Mouse (Mus musculus): ENCODE measurements around the gene Als2. TPM values are rescaled to one million over a fixed set of nuclear protein-coding genes. Genes with fewer than 3 reads are reported as not detected.

Gene Als2
- total RNA-seq (2014; rRNA removed; ENCODE audit: low replicate concordance), result 9.7 and 20.2 TPM in 2 replicates
- 2.7 and 2.9 TPM in 2 replicates for polyA plus RNA-seq (2015; fragmentation: Nextera tagmentation; extraction: Ambion mirVana)

GRCm38 (mm10) chr1:59236856-59237441 lies at the start of gene Als2:
Als2 (minus strand) TSS chr1:59237231.
- ATAC-seq (ENCODE audit: insufficient read depth, low read depth), result peak; percentile 95
- Histone ChIP-seq H3K9ac (replicated peaks; ENCODE audit: low read depth, low read length) (peak within 1 kb of the TSS; percentile 81), H3K4me1 (ENCODE audit: control insufficient read depth, insufficient read depth) (peaks cover 5% of the 10 kb centered on the region; the same call in 1 of the 2 replicates), H3K27ac (ENCODE audit: low read depth) (peak within 1 kb of the TSS; percentile 52), H3K9me3 (replicated peaks; ENCODE audit: control insufficient read depth, low read length) (no peaks in the 10 kb centered on the region), H3K4me2 (ENCODE audit: low read depth, low read length) (peak within 1 kb of the TSS; percentile 90), H3K36me3 (replicated peaks; ENCODE audit: control insufficient read depth, insufficient read depth, low read length) (no peaks in the 10 kb centered on the region), H3K27me3 (ENCODE audit: control insufficient read depth, insufficient read depth, low read length) (no peaks in the 10 kb centered on the region), H3K4me3 (ENCODE audit: low read depth, low read length) (peak within 1 kb of the TSS; percentile 93)
- TF ChIP-seq EP300 (IDR thresholded peaks at IDR 0.05; ENCODE audit: low read depth), result no peak
- TF ChIP-seq CTCF (IDR thresholded peaks at IDR 0.05; ENCODE audit: low read depth), result no peak
- 1% methylated on average over 54 of the region's 58 CpGs for WGBS
- peak; percentile 94 for DNase-seq (ENCODE audit: low spot score)

GRCm38 (mm10) chr1:59286316-59286850 lies 49.4 kb upstream of the Als2 start:
- Histone ChIP-seq H3K9ac (replicated peaks; ENCODE audit: low read depth, low read length) (no peak overlapping the region), H3K4me2 (ENCODE audit: low read depth, low read length) (no peak overlapping the region), H3K9me3 (replicated peaks; ENCODE audit: control insufficient read depth, low read length) (no peaks in the 10 kb centered on the region), H3K4me3 (ENCODE audit: low read depth, low read length) (no peak overlapping the region), H3K4me1 (ENCODE audit: control insufficient read depth, insufficient read depth) (no peaks in the 10 kb centered on the region), H3K27me3 (ENCODE audit: control insufficient read depth, insufficient read depth, low read length) (no peaks in the 10 kb centered on the region), H3K36me3 (replicated peaks; ENCODE audit: control insufficient read depth, insufficient read depth, low read length) (no peaks in the 10 kb centered on the region), H3K27ac (ENCODE audit: low read depth) (no peak overlapping the region)
- ATAC-seq (ENCODE audit: insufficient read depth, low read depth) (no peak), DNase-seq (ENCODE audit: low spot score) (no peak)
- 73% methylated on average over 13 of the region's 13 CpGs for WGBS
- no peak for TF ChIP-seq CTCF (IDR thresholded peaks at IDR 0.05; ENCODE audit: low read depth)
- TF ChIP-seq EP300 (IDR thresholded peaks at IDR 0.05; ENCODE audit: low read depth), result no peak

- H3K27me3 ChIP-seq (ENCODE audit: control insufficient read depth, insufficient read depth, low read length), result no peaks in the 10 kb centered on the region
- H3K4me1 ChIP-seq (ENCODE audit: control insufficient read depth, insufficient read depth), result no peaks in the 10 kb centered on the region
- H3K36me3 ChIP-seq (replicated peaks; ENCODE audit: control insufficient read depth, insufficient read depth, low read length), result no peaks in the 10 kb centered on the region
- no peaks in the 10 kb centered on the region for H3K9me3 ChIP-seq (replicated peaks; ENCODE audit: control insufficient read depth, low read length)
- TF ChIP-seq CTCF (IDR thresholded peaks at IDR 0.05; ENCODE audit: low read depth), result no peak
- no peak for TF ChIP-seq EP300 (IDR thresholded peaks at IDR 0.05; ENCODE audit: low read depth)
- ATAC-seq (ENCODE audit: insufficient read depth, low read depth) (no peak), DNase-seq (ENCODE audit: low spot score) (no peak)
- H3K4me3 ChIP-seq (ENCODE audit: low read depth, low read length), result no peak overlapping the region
- H3K27ac ChIP-seq (ENCODE audit: low read depth), result no peak overlapping the region
- no peak overlapping the region for H3K4me2 ChIP-seq (ENCODE audit: low read depth, low read length)
- WGBS, result 77% methylated on average over 5 of the region's 5 CpGs
- no peak overlapping the region for H3K9ac ChIP-seq (replicated peaks; ENCODE audit: low read depth, low read length)
Observed at GRCm38 (mm10) chr1:59285880-59286279, 48.8 kb upstream of the Als2 start.

GRCm38 (mm10) chr1:59272189-59272588 lies 35.2 kb upstream of the Als2 start:
- no peak overlapping the region for H3K4me2 ChIP-seq (ENCODE audit: low read depth, low read length)
- no peaks in the 10 kb centered on the region for H3K27me3 ChIP-seq (ENCODE audit: control insufficient read depth, insufficient read depth, low read length)
- no peaks in the 10 kb centered on the region for H3K36me3 ChIP-seq (replicated peaks; ENCODE audit: control insufficient read depth, insufficient read depth, low read length)
- TF ChIP-seq EP300 (IDR thresholded peaks at IDR 0.05; ENCODE audit: low read depth) (no peak), CTCF (IDR thresholded peaks at IDR 0.05; ENCODE audit: low read depth) (no peak)
- no peaks in the 10 kb centered on the region for H3K9me3 ChIP-seq (replicated peaks; ENCODE audit: control insufficient read depth, low read length)
- H3K9ac ChIP-seq (replicated peaks; ENCODE audit: low read depth, low read length), result no peak overlapping the region
- no peak for DNase-seq (ENCODE audit: low spot score)
- H3K27ac ChIP-seq (ENCODE audit: low read depth), result no peak overlapping the region
- H3K4me1 ChIP-seq (ENCODE audit: control insufficient read depth, insufficient read depth), result no peaks in the 10 kb centered on the region
- ATAC-seq (ENCODE audit: insufficient read depth, low read depth), result no peak
- no peak overlapping the region for H3K4me3 ChIP-seq (ENCODE audit: low read depth, low read length)
- 87% methylated on average over 3 of the region's 3 CpGs for WGBS

GRCm38 (mm10) chr1:59269951-59270689 lies 33.1 kb upstream of the Als2 start:
- Histone ChIP-seq H3K4me2 (ENCODE audit: low read depth, low read length) (no peak overlapping the region), H3K27me3 (ENCODE audit: control insufficient read depth, insufficient read depth, low read length) (no peaks in the 10 kb centered on the region), H3K9ac (replicated peaks; ENCODE audit: low read depth, low read length) (no peak overlapping the region), H3K36me3 (replicated peaks; ENCODE audit: control insufficient read depth, insufficient read depth, low read length) (no peaks in the 10 kb centered on the region), H3K4me3 (ENCODE audit: low read depth, low read length) (no peak overlapping the region), H3K9me3 (replicated peaks; ENCODE audit: control insufficient read depth, low read length) (no peaks in the 10 kb centered on the region), H3K4me1 (ENCODE audit: control insufficient read depth, insufficient read depth) (no peaks in the 10 kb centered on the region), H3K27ac (ENCODE audit: low read depth) (no peak overlapping the region)
- TF ChIP-seq EP300 (IDR thresholded peaks at IDR 0.05; ENCODE audit: low read depth) (no peak), CTCF (IDR thresholded peaks at IDR 0.05; ENCODE audit: low read depth) (no peak)
- WGBS, result 57% methylated on average over 20 of the region's 20 CpGs
- no peak for ATAC-seq (ENCODE audit: insufficient read depth, low read depth)
- no peak for DNase-seq (ENCODE audit: low spot score)
